Mouse (Mus musculus) mouse trophoblast stem cell (cell line): ENCODE results near the gene Zfp831.

Experiments
- in situ Hi-C, 2 experiments: fragments of 300-500 bp; cut with MseI, MboI; formaldehyde crosslinking; loops; 2 replicates in 1 of 2; 3 replicates in 1 of 2; pipeline ENCODE4 v1.15.1; 2025

The Zfp831 gene

DNA sequence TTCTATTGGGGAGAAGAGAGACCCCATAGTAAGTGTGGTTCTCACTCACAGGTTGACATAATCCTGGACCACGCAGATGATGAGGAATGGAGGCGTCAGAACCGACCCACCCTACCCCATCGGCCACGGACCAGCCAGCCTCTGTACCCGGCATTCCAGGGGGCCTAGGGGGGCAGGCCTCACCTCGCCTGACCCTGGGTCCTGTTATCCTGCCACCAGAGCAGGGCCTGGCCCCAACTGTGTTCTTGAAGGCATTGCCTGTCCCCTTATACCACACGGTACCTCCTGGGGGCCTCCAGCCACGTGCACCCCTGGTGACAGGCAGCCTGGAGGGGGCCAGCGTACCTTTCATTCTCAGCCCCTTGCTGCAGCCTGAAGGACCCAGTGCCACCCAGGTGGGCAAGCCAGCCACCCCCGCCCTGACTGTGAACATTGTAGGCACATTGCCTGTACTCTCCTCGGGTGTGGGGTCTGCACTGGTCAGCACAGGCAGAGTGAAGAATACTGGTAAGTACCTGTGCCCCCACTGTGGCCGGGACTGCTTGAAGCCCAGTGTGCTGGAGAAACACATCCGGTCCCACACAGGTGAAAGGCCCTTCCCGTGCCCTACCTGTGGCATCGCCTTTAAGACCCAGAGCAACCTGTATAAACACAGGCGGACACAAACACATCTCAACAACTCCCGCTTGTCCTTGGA is at the start of gene Zfp831:
TSS of gene Zfp831 (plus strand) at position 87 of the 697 bp plus-strand sequence.
- in situ Hi-C loops, result no loop called here

- in situ Hi-C loops, result no loop called here
These were observed 48.4 kb upstream of the Zfp831 start for GRCm38 (mm10) chr2:174594965-174595364.

DNA sequence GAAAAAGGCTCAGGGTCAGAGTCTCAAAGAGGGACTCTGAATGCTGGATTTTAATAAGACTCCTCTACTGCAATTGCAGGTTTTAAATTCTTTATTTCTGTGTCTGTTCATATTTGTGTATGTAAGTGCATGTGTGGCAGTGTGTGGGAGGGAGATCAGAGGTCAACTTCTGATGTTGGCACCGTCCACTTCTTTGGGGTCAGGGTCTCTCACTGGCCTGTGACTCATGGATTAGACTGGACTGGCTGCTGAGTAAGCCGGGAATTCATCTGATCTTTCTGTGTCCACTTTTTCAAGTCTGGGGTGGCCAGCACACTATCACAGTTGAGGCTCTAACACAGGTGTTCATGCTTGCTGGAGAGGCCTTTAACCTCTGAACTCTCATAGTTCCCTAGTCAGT is 47.7 kb upstream of the Zfp831 start:
- in situ Hi-C loops, result no loop called here

GRCm38 (mm10) chr2:174596457-174596856 is 46.9 kb upstream of the Zfp831 start:
- in situ Hi-C loops, result no loop called here

DNA sequence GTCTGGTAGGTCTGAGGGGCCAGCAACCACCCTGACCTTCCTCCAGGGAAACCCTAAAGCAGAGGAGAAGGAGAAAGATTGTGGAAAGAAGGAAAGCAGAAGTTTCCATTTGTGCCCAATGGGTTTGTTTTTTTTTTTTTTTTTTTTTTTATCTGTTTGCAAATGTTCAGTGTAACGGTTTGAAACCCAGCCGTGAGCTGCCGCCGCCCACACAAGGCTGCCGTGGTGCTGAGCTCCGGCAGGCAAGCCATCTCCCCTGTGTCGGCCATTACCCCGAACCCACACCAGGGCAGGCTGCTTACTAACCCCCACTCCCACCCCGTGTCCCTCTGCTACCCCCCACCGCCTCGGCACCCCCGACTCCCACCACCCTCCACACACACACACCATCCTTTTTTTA is 44.9 kb upstream of the Zfp831 start:
- in situ Hi-C loops, result no loop called here

- in situ Hi-C loops, result no loop called here
These were observed 44.2 kb upstream of the Zfp831 start for GRCm38 (mm10) chr2:174599071-174599635.

- in situ Hi-C loops, result no loop called here
These were observed 43.5 kb upstream of the Zfp831 start for GRCm38 (mm10) chr2:174599853-174600271.

DNA sequence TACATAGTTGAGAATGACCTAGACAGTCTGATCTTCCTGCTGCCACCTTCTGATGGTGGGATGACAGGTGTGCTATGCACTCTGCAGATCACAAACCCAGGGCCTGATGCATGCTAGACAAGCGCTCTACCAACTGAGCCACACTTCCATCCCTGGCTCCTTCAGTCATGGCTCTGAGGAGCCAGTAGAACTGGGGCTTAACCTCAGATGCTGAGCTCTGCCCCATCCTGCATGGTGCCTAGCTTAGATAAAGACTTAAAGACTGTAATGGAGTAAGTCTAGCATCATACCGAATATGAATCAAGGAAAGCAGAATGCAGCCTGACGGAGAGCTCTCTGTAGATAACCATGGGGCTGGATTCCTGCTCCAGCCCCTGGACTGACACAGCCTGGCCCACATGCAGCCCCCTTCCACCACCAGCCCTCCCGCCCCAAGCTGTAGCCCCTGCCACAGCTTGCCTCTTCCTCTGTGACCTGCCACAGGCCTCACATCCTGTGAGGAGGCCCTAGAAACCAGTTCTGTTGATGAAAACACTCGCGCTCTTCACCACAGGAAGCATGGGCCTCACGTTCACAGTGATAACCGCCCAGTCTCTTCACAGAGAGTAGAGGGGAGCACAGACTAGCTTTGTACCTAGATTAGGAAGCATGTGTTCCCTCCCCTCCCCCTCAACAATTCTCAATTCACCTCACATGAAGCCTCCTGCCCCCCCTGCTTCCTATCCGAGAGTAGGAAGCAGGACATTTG is 41.2 kb upstream of the Zfp831 start:
- in situ Hi-C loops, result no loop called here

DNA sequence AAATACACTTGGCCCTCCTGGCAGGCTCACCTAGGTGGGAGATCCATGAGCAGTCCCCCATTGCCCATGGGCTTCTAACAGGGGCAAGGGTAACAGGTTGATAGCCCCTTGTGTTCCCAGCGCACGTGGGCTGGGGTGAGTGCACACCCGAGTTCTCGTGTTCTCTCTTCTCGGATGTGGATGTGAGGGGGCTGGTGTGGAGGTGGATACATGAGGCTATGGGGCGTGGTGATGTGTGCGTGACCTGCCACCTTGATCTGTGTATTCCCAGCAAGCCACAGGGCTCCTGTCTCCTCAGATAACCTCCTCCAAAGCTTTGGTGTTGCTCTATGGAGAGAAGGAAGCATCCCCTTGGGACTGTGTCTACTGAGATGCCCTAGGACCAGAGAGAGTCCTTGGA is 40.0 kb upstream of the Zfp831 start:
- in situ Hi-C loops, result no loop called here

DNA sequence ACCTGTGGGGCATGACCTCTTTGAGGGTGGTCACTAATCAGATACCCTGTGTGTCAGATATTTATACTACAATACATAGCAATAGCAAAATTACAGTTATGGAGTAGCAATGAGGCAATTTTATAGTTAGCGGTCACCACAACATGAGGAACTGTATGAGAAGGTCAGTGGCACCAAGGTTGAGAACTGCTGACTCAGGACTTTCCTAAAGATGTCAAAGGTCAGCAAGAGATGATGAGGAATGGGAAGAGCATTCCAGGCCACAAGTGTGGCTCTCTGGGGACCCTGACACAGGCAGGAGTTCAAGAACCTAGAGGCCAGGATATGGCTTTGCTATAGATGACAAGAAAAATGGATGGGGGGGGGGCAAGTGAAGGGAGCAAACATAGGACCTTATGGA is 38.3 kb upstream of the Zfp831 start:
- in situ Hi-C loops, result no loop called here

- in situ Hi-C loops, result no loop called here
These were observed 37.8 kb upstream of the Zfp831 start for GRCm38 (mm10) chr2:174605442-174606087.

GRCm38 (mm10) chr2:174606376-174606775 is 37.0 kb upstream of the Zfp831 start:
- in situ Hi-C loops, result no loop called here

- in situ Hi-C loops, result no loop called here
These were observed 33.4 kb upstream of the Zfp831 start for GRCm38 (mm10) chr2:174609892-174610291.

- in situ Hi-C loops, result no loop called here
These were observed 30.8 kb upstream of the Zfp831 start for GRCm38 (mm10) chr2:174612386-174613063.

- in situ Hi-C loops, result no loop called here
These were observed 30.1 kb upstream of the Zfp831 start for GRCm38 (mm10) chr2:174613221-174613620.

DNA sequence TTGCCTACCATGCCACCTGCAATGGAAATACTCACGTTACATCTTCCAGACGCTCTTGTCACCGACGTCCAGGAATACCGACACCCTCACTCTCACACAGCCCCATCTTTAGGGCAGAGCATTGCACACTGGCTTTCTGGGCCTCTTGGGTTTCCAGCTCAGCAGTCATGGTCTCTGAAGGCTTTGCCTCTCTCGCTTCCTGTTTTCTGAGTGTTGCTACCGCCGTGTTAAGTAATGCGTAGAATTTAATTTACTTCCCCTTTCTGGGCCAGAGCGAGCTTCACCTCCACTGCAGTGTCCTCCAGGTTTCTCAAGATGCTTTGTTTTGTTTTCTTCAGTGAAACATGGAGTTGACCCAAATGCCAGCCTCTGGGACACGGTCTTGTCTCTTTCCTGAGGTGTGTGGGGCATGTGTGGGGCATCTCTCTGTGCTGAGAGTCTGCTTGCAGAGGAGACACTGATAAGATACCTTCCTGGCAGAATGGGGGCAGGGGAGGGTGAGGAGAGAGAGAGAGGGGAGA is 29.4 kb upstream of the Zfp831 start:
- in situ Hi-C loops, result no loop called here

- in situ Hi-C loops, result no loop called here
These were observed 21.5 kb upstream of the Zfp831 start for GRCm38 (mm10) chr2:174621881-174622280.

- in situ Hi-C loops, result no loop called here
These were observed 18.9 kb upstream of the Zfp831 start for GRCm38 (mm10) chr2:174624430-174624829.

DNA sequence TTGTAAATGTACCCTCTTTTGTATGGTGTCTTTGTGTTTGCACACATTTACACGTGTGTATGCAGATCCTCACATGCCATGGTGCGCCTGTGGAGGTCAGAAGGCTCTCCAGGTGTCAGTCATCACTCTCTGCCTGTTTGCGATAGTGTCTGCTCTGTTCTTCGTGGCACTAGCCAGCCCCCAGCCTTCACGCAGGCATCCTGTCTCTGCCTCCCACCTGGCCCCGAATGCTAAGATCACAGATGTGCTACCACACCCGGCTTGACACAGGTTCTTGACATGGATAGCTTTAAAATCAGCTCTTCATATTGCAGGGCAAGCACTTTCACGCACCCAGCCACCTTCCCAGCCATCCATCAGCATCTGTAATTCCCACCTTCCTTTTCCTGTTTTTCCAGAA is 16.3 kb upstream of the Zfp831 start:
- in situ Hi-C loops, result no loop called here

DNA sequence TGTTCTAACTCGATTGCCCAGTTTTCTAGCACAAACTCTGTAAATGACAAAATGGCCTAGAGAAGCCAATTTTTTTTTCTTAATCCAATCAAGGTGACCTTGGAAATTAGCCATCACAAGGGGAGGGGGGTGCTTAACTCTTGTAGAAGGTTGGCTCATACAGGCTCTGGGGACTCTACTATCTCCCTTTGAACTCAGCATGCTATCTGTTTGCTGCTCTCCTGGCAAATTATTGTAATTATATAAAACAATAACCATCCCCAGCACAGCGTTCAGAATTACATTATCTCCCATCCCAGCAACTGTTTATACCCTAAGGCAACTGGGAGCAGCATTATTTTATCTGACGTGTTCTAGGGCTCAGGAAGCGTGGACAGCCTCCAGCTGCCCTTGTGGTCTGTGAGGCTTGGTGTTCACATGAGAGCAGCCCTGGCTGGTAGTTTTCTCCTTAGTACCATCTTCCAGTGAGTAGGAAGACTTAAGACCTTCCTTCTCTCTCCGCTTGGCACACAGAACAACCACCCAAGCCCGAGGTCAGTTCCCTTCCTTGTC is 14.0 kb upstream of the Zfp831 start:
- in situ Hi-C loops, result no loop called here

- in situ Hi-C loops, result no loop called here
These were observed 6.6 kb upstream of the Zfp831 start for GRCm38 (mm10) chr2:174636750-174637149.
